Mouse (Mus musculus) intestine, embryonic 16.5 days (tissue): Measurements from ENCODE around the gene Fzd10. TPM values are rescaled to one million over a fixed set of nuclear protein-coding genes. Genes with fewer than 3 reads are reported as not detected.

Experiments used
- ATAC-seq: fragments of 200-750 bp; cut with Nextera tagmentation; 2 replicates; pipeline ENCODE4 v1.8.0; 2017; ENCODE audit warnings: moderate TSS enrichment, moderate library complexity
- H3K27ac ChIP-seq: fragments of 300-500 bp; sonication (generic); 2 replicates; pipeline ENCODE4 v1.5.1; 2014; ENCODE audit warnings: mild to moderate bottlenecking, low read length
- H3K27me3 ChIP-seq: fragments of 300-500 bp; sonication (generic); replicated peaks from 2 replicates; pipeline ENCODE4 v1.6.1; 2014; ENCODE audit warnings: low read length, control low read depth, mixed read lengths; ENCODE audit not compliant: control insufficient read depth, insufficient read depth
- H3K36me3 ChIP-seq: fragments of 300-500 bp; sonication (generic); 2 replicates; pipeline ENCODE4 v1.6.1; 2014; ENCODE audit warnings: low read length, control low read depth; ENCODE audit not compliant: control insufficient read depth, insufficient read depth
- H3K4me1 ChIP-seq: fragments of 300-500 bp; sonication (generic); 2 replicates; pipeline ENCODE4 v1.6.1; 2014; ENCODE audit warnings: low read length, control low read depth, mixed read lengths; ENCODE audit not compliant: control insufficient read depth, insufficient read depth
- H3K4me2 ChIP-seq: fragments of 300-500 bp; sonication (generic); 2 replicates; pipeline ENCODE4 v1.6.1; 2014; ENCODE audit warnings: low read depth, low read length, control low read depth
- H3K4me3 ChIP-seq: fragments of 300-500 bp; sonication (generic); 2 replicates; pipeline ENCODE4 v1.5.1; 2014; ENCODE audit warnings: mild to moderate bottlenecking, low read length
- H3K9ac ChIP-seq: fragments of 300-500 bp; sonication (generic); 2 replicates; pipeline ENCODE4 v1.6.1; 2014; ENCODE audit warnings: low read depth, low read length
- H3K9me3 ChIP-seq: fragments of 300-500 bp; sonication (generic); 2 replicates; pipeline ENCODE4 v1.6.1; 2016; ENCODE audit warnings: low read length, control low read depth; ENCODE audit not compliant: control insufficient read depth
- WGBS: fragments of 180-500 bp; shearing (Covaris S2); extraction: QIAGEN DNeasy Blood & Tissue Kit; methylation state at CpG from one replicate; pipeline ENCODE4 v1.1.7; 2014; 5-methylcytosine and 5-hydroxymethylcytosine counted together
- polyA plus RNA-seq: library from polyadenylated mRNA; unstranded; fragments of >200 nt; fragmentation: Nextera tagmentation; extraction: Ambion mirVana; gene quantifications from 2 replicates; pipeline ENCODE4 v1.2.1, GENCODE M21; 2015

Gene Fzd10
- polyA plus RNA-seq, 1 experiment from 2014 or later = 0.53 TPM

- Histone ChIP-seq H3K27me3 (no peaks in the 10 kb centered on the region), H3K9me3 (no peaks in the 10 kb centered on the region), H3K27ac (no peak overlapping the region), H3K4me3 (no peak overlapping the region), H3K9ac (no peak overlapping the region), H3K4me1 (no peaks in the 10 kb centered on the region), H3K36me3 (no peaks in the 10 kb centered on the region), H3K4me2 (no peak overlapping the region)
- 74% methylated on average over 11 of the region's 11 CpGs for WGBS
- ATAC-seq = no peak
These were observed 48.8 kb downstream of the Fzd10 start for GRCm38 (mm10) chr5:128649336-128649897.

Other genes starting within 250 kb of the Fzd10 start
- not detected in 2 replicates for gene Tmem132d, start 167.8 kb upstream of the Fzd10 start, polyA plus RNA-seq
- gene Piwil1, start 101.7 kb downstream of the Fzd10 start, polyA plus RNA-seq = not detected in 2 replicates